Mouse (Mus musculus): ENCODE data around the gene Ehd1.
"Not testable (repeated sequence)": the region's sequence is repeated elsewhere in the genome, so short reads cannot be mapped to it uniquely, and the experiment has no call there.

Gene Ehd1

GRCm38 (mm10) chr19:6297641-6298040 is 21.1 kb downstream of the Ehd1 start:
- in situ Hi-C loops (cut with MboI; ENCODE audit: low sequenced_read_pairs), result no loop called here

GRCm38 (mm10) chr19:6299003-6299402 is 22.5 kb downstream of the Ehd1 start:
- in situ Hi-C loops (cut with MboI; ENCODE audit: low sequenced_read_pairs), result no loop called here

- in situ Hi-C loops (cut with MboI; ENCODE audit: low sequenced_read_pairs), result no loop called here
Measured at GRCm38 (mm10) chr19:6299450-6300267, 23.1 kb downstream of the Ehd1 start.

GRCm38 (mm10) chr19:6300402-6300841 is 23.9 kb downstream of the Ehd1 start:
- in situ Hi-C loops (cut with MboI; ENCODE audit: low sequenced_read_pairs), result no loop called here

- in situ Hi-C loops (cut with MboI; ENCODE audit: low sequenced_read_pairs), result no loop called here
Measured at GRCm38 (mm10) chr19:6302114-6302513, 25.6 kb downstream of the Ehd1 start.

- in situ Hi-C loops (cut with MboI; ENCODE audit: low sequenced_read_pairs), result no loop called here
Measured at GRCm38 (mm10) chr19:6302522-6302921, 26.0 kb downstream of the Ehd1 start.

- in situ Hi-C loops (cut with MboI; ENCODE audit: low sequenced_read_pairs), result no loop called here
Measured at GRCm38 (mm10) chr19:6303831-6304230, 27.3 kb downstream of the Ehd1 start.

GRCm38 (mm10) chr19:6304787-6305516 is 28.4 kb downstream of the Ehd1 start:
- in situ Hi-C loops (cut with MboI; ENCODE audit: low sequenced_read_pairs), result loop anchor here (5.0 kb wide), 1 partner anchor 43 kb away; no protein-coding TSS in a partner anchor

GRCm38 (mm10) chr19:6305517-6306115 is 29.1 kb downstream of the Ehd1 start:
- in situ Hi-C loops (cut with MboI; ENCODE audit: low sequenced_read_pairs), result loop anchor here (5.0 kb wide), 1 partner anchor 43 kb away; no protein-coding TSS in a partner anchor

- in situ Hi-C loops (cut with MboI; ENCODE audit: low sequenced_read_pairs), result loop anchor here (5.0 kb wide), 1 partner anchor 44 kb away; no protein-coding TSS in a partner anchor
Measured at GRCm38 (mm10) chr19:6306137-6306551, 29.6 kb downstream of the Ehd1 start, which contains the start of gene Cdc42bpg. Cdc42bpg (plus strand) TSS chr19:6306456.

GRCm38 (mm10) chr19:6306586-6306985 is 30.1 kb downstream of the Ehd1 start:
- in situ Hi-C loops (cut with MboI; ENCODE audit: low sequenced_read_pairs), result loop anchor here (5.0 kb wide), 1 partner anchor 44 kb away; no protein-coding TSS in a partner anchor

- in situ Hi-C loops (cut with MboI; ENCODE audit: low sequenced_read_pairs), result loop anchor here (5.0 kb wide), 1 partner anchor 46 kb away; no protein-coding TSS in a partner anchor
Measured at GRCm38 (mm10) chr19:6307733-6308531, 31.4 kb downstream of the Ehd1 start.

- in situ Hi-C loops (cut with MboI; ENCODE audit: low sequenced_read_pairs), result no loop called here
Measured at GRCm38 (mm10) chr19:6310181-6310580, 33.7 kb downstream of the Ehd1 start.

- in situ Hi-C loops (cut with MboI; ENCODE audit: low sequenced_read_pairs), result not testable (repeated sequence)
Measured at GRCm38 (mm10) chr19:6311783-6312182, 35.3 kb downstream of the Ehd1 start.

- in situ Hi-C loops (cut with MboI; ENCODE audit: low sequenced_read_pairs), result no loop called here
Measured at GRCm38 (mm10) chr19:6313796-6314195, 37.3 kb downstream of the Ehd1 start.

GRCm38 (mm10) chr19:6314513-6314912 is 38.0 kb downstream of the Ehd1 start:
- in situ Hi-C loops (cut with MboI; ENCODE audit: low sequenced_read_pairs), result no loop called here

GRCm38 (mm10) chr19:6315573-6315972 is 39.0 kb downstream of the Ehd1 start:
- in situ Hi-C loops (cut with MboI; ENCODE audit: low sequenced_read_pairs), result no loop called here

- in situ Hi-C loops (cut with MboI; ENCODE audit: low sequenced_read_pairs), result no loop called here
Measured at GRCm38 (mm10) chr19:6318145-6318544, 41.6 kb downstream of the Ehd1 start.

- in situ Hi-C loops (cut with MboI; ENCODE audit: low sequenced_read_pairs), result no loop called here
Measured at GRCm38 (mm10) chr19:6321358-6321757, 44.8 kb downstream of the Ehd1 start.
